Mouse (Mus musculus): ENCODE measurements at regions not wholly inside any gene's neighbourhood (a gene's known extent, or its start where the extent isn't known, plus 50 kb on each side); places are given as distances from the start of the nearest gene placed in this dataset.

DNA sequence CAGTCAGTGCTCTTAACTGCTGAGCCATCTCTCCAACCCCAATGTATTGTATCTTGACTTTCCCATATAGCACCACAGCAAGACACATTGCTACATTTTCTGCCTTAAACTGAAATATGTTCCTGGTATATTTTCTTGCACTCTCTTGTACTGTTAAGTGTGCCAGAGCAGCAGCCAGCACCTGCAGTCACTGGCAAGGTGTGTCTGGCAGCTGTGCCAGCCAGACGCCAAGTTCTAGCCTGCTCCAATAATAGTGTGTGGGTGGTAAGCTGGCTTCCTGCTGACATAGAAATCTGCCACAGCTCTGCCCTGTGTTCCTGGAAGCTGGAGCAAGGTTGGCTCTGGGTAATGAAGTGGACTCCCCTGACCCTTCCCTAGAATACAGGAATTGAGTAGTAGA lies 185.9 kb upstream of the Ddhd1 start:
- no peak for TF ChIP-seq CTCF (IDR thresholded peaks at IDR 0.05; ENCODE audit: extremely low read depth, insufficient read depth, low read length)
- TF ChIP-seq POLR2A (IDR thresholded peaks at IDR 0.05; ENCODE audit: extremely low read depth, insufficient read depth, low read length), result no peak

All from cortical plate, adult 2 months (tissue).